Mouse (Mus musculus) stomach, postnatal 0 days (tissue): ENCODE results near the gene Fbxw5. TPM values are rescaled to one million over a fixed set of nuclear protein-coding genes. Genes with fewer than 3 reads are reported as not detected.
A peak's percentile ranks its signal among the peaks of the same experiment; 100 is the strongest.

Source experiments
- ATAC-seq: fragments of 200-750 bp; cut with Nextera tagmentation; 2 replicates; pipeline ENCODE4 v1.8.0; 2017; ENCODE audit not compliant: low FRiP score, low TSS enrichment
- DNase-seq: peaks from one replicate; pipeline ENCODE4 v3.0.0-alpha.2; 2016; ENCODE audit warnings: low spot score
- H3K27ac ChIP-seq: fragments of 300-500 bp; sonication (generic); replicated peaks from 2 replicates; pipeline ENCODE4 v1.5.1; 2014; ENCODE audit warnings: mild to moderate bottlenecking, control low read depth
- H3K27me3 ChIP-seq: fragments of 300-500 bp; sonication (generic); 2 replicates; pipeline ENCODE4 v1.6.1; 2014; ENCODE audit warnings: low read length; ENCODE audit not compliant: control insufficient read depth, insufficient read depth
- H3K36me3 ChIP-seq: fragments of 300-500 bp; sonication (generic); 2 replicates; pipeline ENCODE4 v1.6.1; 2014; ENCODE audit warnings: low read length, mixed read lengths; ENCODE audit not compliant: control insufficient read depth, insufficient read depth
- H3K4me1 ChIP-seq: fragments of 300-500 bp; sonication (generic); replicated peaks from 2 replicates; pipeline ENCODE4 v1.6.1; 2014; ENCODE audit warnings: antibody characterized with exemption; ENCODE audit not compliant: control insufficient read depth, insufficient read depth
- H3K4me2 ChIP-seq: fragments of 300-500 bp; sonication (generic); replicated peaks from 2 replicates; pipeline ENCODE4 v1.6.1; 2014; ENCODE audit warnings: low read depth, mild to moderate bottlenecking, control low read depth, moderate library complexity
- H3K4me3 ChIP-seq: fragments of 300-500 bp; sonication (generic); 2 replicates; pipeline ENCODE4 v1.5.1; 2014; ENCODE audit warnings: low read depth, low read length, control low read depth
- H3K9ac ChIP-seq: fragments of 300-500 bp; sonication (generic); 2 replicates; pipeline ENCODE4 v1.6.1; 2014; ENCODE audit warnings: mild to moderate bottlenecking, low read length, control low read depth, mixed read lengths
- H3K9me3 ChIP-seq: fragments of 300-500 bp; sonication (generic); 2 replicates; pipeline ENCODE4 v1.6.1; 2016; ENCODE audit warnings: low read length; ENCODE audit not compliant: control insufficient read depth
- CTCF ChIP-seq: IDR thresholded peaks from 2 replicates; pipeline ENCODE4 v1.5.1; 2016; ENCODE audit warnings: antibody characterized with exemption, low read depth, mild to moderate bottlenecking, moderate library complexity
- EP300 ChIP-seq: optimal IDR thresholded peaks from 2 replicates; pipeline ENCODE3; 2016; ENCODE audit warnings: antibody characterized with exemption
- WGBS: fragments of 180-500 bp; shearing (Covaris S2); extraction: QIAGEN DNeasy Blood & Tissue Kit; methylation state at CpG from one replicate; pipeline ENCODE4 v1.1.7; 2014; 5-methylcytosine and 5-hydroxymethylcytosine counted together
- polyA plus RNA-seq: library from polyadenylated mRNA; unstranded; fragments of >200 nt; fragmentation: Nextera tagmentation; extraction: Ambion mirVana; gene quantifications from 2 replicates; pipeline ENCODE4 v1.2.1, GENCODE M21; 2015

Gene Fbxw5
- polyA plus RNA-seq, 1 experiment from 2014 or later = 39.3 TPM

- no peak overlapping the region; the same call in 1 of the 2 replicates for H3K9ac ChIP-seq
- peak overlapping the region; percentile 86 for H3K27ac ChIP-seq
- peaks cover 7% of the 10 kb centered on the region; the same call in 1 of the 2 replicates for H3K36me3 ChIP-seq
- WGBS = 61% methylated on average over 3 of the region's 3 CpGs
- H3K9me3 ChIP-seq = no peaks in the 10 kb centered on the region
- no peak overlapping the region for H3K4me2 ChIP-seq
- 0 out of 2 replicates have a peak, but pooled peaks cover 10% of the 10 kb centered on the region for H3K4me1 ChIP-seq
- no peak for TF ChIP-seq CTCF
- peak; percentile 41 for TF ChIP-seq EP300
- DNase-seq (peak; percentile 60), ATAC-seq (peak; percentile 68)
- H3K4me3 ChIP-seq = no peak overlapping the region
- no peaks in the 10 kb centered on the region for H3K27me3 ChIP-seq
Observed at GRCm38 (mm10) chr2:25502726-25503125, 2.2 kb downstream of the Fbxw5 start.

- Histone ChIP-seq H3K36me3 (peaks cover 7% of the 10 kb centered on the region; the same call in 1 of the 2 replicates), H3K9me3 (no peaks in the 10 kb centered on the region), H3K4me1 (0 out of 2 replicates have a peak, but pooled peaks cover 10% of the 10 kb centered on the region), H3K4me3 (no peak overlapping the region), H3K4me2 (no peak overlapping the region), H3K27me3 (no peaks in the 10 kb centered on the region), H3K9ac (no peak overlapping the region), H3K27ac (no peak overlapping the region)
- DNase-seq = no peak
- ATAC-seq = no peak
- 80% methylated on average over 19 of the region's 19 CpGs for WGBS
- TF ChIP-seq CTCF (no peak), EP300 (no peak)
Observed at GRCm38 (mm10) chr2:25504538-25504937, 4.0 kb downstream of the Fbxw5 start.

- 0 out of 2 replicates have a peak, but pooled peaks cover 10% of the 10 kb centered on the region for H3K4me1 ChIP-seq
- ATAC-seq (no peak), DNase-seq (no peak)
- H3K27ac ChIP-seq = no peak overlapping the region
- no peaks in the 10 kb centered on the region for H3K9me3 ChIP-seq
- H3K4me2 ChIP-seq = no peak overlapping the region
- no peak overlapping the region for H3K9ac ChIP-seq
- H3K36me3 ChIP-seq = peaks cover 7% of the 10 kb centered on the region; the same call in 1 of the 2 replicates
- TF ChIP-seq EP300 (no peak), CTCF (no peak)
- no peaks in the 10 kb centered on the region for H3K27me3 ChIP-seq
- WGBS = 95% methylated on average over 1 of the region's 1 CpGs
- no peak overlapping the region for H3K4me3 ChIP-seq
Observed at GRCm38 (mm10) chr2:25505000-25505399, 4.5 kb downstream of the Fbxw5 start.

GRCm38 (mm10) chr2:25505860-25506259, 5.3 kb downstream of the Fbxw5 start:
- H3K4me2 ChIP-seq = no peak overlapping the region
- H3K27ac ChIP-seq = no peak overlapping the region
- 0 out of 2 replicates have a peak, but pooled peaks cover 7% of the 10 kb centered on the region for H3K4me1 ChIP-seq
- DNase-seq (no peak), ATAC-seq (no peak)
- TF ChIP-seq EP300 = no peak
- TF ChIP-seq CTCF = no peak
- H3K36me3 ChIP-seq = peaks cover 7% of the 10 kb centered on the region; the same call in 1 of the 2 replicates
- no peaks in the 10 kb centered on the region for H3K27me3 ChIP-seq
- no peaks in the 10 kb centered on the region for H3K9me3 ChIP-seq
- H3K9ac ChIP-seq = no peak overlapping the region
- H3K4me3 ChIP-seq = no peak overlapping the region
- WGBS = 96% methylated on average over 4 of the region's 4 CpGs

- no peaks in the 10 kb centered on the region for H3K27me3 ChIP-seq
- H3K9me3 ChIP-seq = no peaks in the 10 kb centered on the region
- TF ChIP-seq CTCF (peak; percentile 60), EP300 (no peak)
- no peak overlapping the region for H3K4me2 ChIP-seq
- DNase-seq = peak; percentile 54
- 25% methylated on average over 5 of the region's 5 CpGs for WGBS
- no peak overlapping the region for H3K9ac ChIP-seq
- no peak overlapping the region for H3K4me3 ChIP-seq
- no peak; the same call in 1 of the 2 replicates for ATAC-seq
- H3K4me1 ChIP-seq = 0 out of 2 replicates have a peak, but pooled peaks cover under 1% of the 10 kb centered on the region
- H3K27ac ChIP-seq = no peak overlapping the region
- H3K36me3 ChIP-seq = peaks cover 7% of the 10 kb centered on the region; the same call in 1 of the 2 replicates
Observed at GRCm38 (mm10) chr2:25506964-25507363, 6.4 kb downstream of the Fbxw5 start.

GRCm38 (mm10) chr2:25509912-25510311, 9.4 kb downstream of the Fbxw5 start:
- Histone ChIP-seq H3K4me2 (no peak overlapping the region), H3K27ac (no peak overlapping the region), H3K4me3 (no peak overlapping the region), H3K36me3 (peaks cover 5% of the 10 kb centered on the region; the same call in 1 of the 2 replicates), H3K4me1 (no peaks in the 10 kb centered on the region), H3K9ac (no peak overlapping the region), H3K9me3 (no peaks in the 10 kb centered on the region), H3K27me3 (no peaks in the 10 kb centered on the region)
- TF ChIP-seq EP300 (no peak), CTCF (peak; percentile 55)
- 63% methylated on average over 3 of the region's 3 CpGs for WGBS
- ATAC-seq (no peak), DNase-seq (no peak)
